Mouse (Mus musculus) cerebral cortex, adult 2 months (tissue): ENCODE measurements around the gene Lamb3.

Experiments
- WGBS: fragments of 180-500 bp; shearing (Covaris S2); methylation state at CpG from one replicate; pipeline ENCODE4 v1.1.7; 2018; 5-methylcytosine and 5-hydroxymethylcytosine counted together

Lamb3 gene

GRCm38 (mm10) chr1:193319721-193320120 is 112.2 kb downstream of the Lamb3 start:
- WGBS = 68% methylated on average over 3 of the region's 3 CpGs

GRCm38 (mm10) chr1:193320398-193320797 is 112.9 kb downstream of the Lamb3 start:
- WGBS = 67% methylated on average over 8 of the region's 8 CpGs

- 96% methylated on average over 6 of the region's 6 CpGs for WGBS
Measured at GRCm38 (mm10) chr1:193323686-193324085, 116.2 kb downstream of the Lamb3 start.

- 43% methylated on average over 2 of the region's 2 CpGs for whole genome bisulfite sequencing
Measured at GRCm38 (mm10) chr1:193324224-193324623, 116.7 kb downstream of the Lamb3 start.

GRCm38 (mm10) chr1:193325891-193326290 is 118.4 kb downstream of the Lamb3 start:
- 97% methylated on average over 6 of the region's 6 CpGs for WGBS

- WGBS = 80% methylated on average over 7 of the region's 7 CpGs
Measured at GRCm38 (mm10) chr1:193326456-193327145, 119.1 kb downstream of the Lamb3 start.

GRCm38 (mm10) chr1:193327216-193327615 is 119.7 kb downstream of the Lamb3 start:
- WGBS = 91% methylated on average over 1 of the region's 1 CpGs

- 77% methylated on average over 5 of the region's 5 CpGs for WGBS
Measured at GRCm38 (mm10) chr1:193327686-193328085, 120.2 kb downstream of the Lamb3 start.

- 78% methylated on average over 9 of the region's 9 CpGs for WGBS
Measured at GRCm38 (mm10) chr1:193329557-193329956, 122.1 kb downstream of the Lamb3 start.

- 24% methylated on average over 10 of the region's 10 CpGs for WGBS
Measured at GRCm38 (mm10) chr1:193330172-193330571, 122.7 kb downstream of the Lamb3 start.

GRCm38 (mm10) chr1:193330626-193331025 is 123.1 kb downstream of the Lamb3 start:
- 61% methylated on average over 7 of the region's 7 CpGs for WGBS

GRCm38 (mm10) chr1:193332018-193332417 is 124.5 kb downstream of the Lamb3 start:
- WGBS = 92% methylated on average over 13 of the region's 13 CpGs

GRCm38 (mm10) chr1:193332671-193333070 is 125.2 kb downstream of the Lamb3 start:
- WGBS = 31% methylated on average over 1 of the region's 1 CpGs

- 65% methylated on average over 3 of the region's 3 CpGs for WGBS
Measured at GRCm38 (mm10) chr1:193333776-193334175, 126.3 kb downstream of the Lamb3 start.

- WGBS = 60% methylated on average over 6 of the region's 6 CpGs
Measured at GRCm38 (mm10) chr1:193334546-193334945, 127.0 kb downstream of the Lamb3 start.

GRCm38 (mm10) chr1:193336122-193337017 is 128.9 kb downstream of the Lamb3 start:
- WGBS = 71% methylated on average over 7 of the region's 7 CpGs

GRCm38 (mm10) chr1:193337018-193337321 is 129.5 kb downstream of the Lamb3 start:
- WGBS = 74% methylated on average over 9 of the region's 9 CpGs

GRCm38 (mm10) chr1:193337787-193338310 is 130.3 kb downstream of the Lamb3 start:
- WGBS = 61% methylated on average over 4 of the region's 4 CpGs

- 48% methylated on average over 9 of the region's 9 CpGs for WGBS
Measured at GRCm38 (mm10) chr1:193338363-193338995, 131.0 kb downstream of the Lamb3 start.

- WGBS = 89% methylated on average over 5 of the region's 5 CpGs
Measured at GRCm38 (mm10) chr1:193342198-193342946, 134.9 kb downstream of the Lamb3 start.

- 76% methylated on average over 4 of the region's 4 CpGs for WGBS
Measured at GRCm38 (mm10) chr1:193343853-193344252, 136.4 kb downstream of the Lamb3 start.

GRCm38 (mm10) chr1:193344976-193345375 is 137.5 kb downstream of the Lamb3 start:
- WGBS = 35% methylated on average over 2 of the region's 2 CpGs
